Mouse (Mus musculus): ENCODE data around the gene Desi1. TPM values are rescaled to one million over a fixed set of nuclear protein-coding genes. Genes with fewer than 3 reads are reported as not detected.
"Not testable (repeated sequence)": the region's sequence is repeated elsewhere in the genome, so short reads cannot be mapped to it uniquely, and the experiment has no call there.

The Desi1 gene
- polyA plus RNA-seq, 3 experiments from 2014 or later, result 8.8 to 13.8 (median 12.5) TPM

DNA sequence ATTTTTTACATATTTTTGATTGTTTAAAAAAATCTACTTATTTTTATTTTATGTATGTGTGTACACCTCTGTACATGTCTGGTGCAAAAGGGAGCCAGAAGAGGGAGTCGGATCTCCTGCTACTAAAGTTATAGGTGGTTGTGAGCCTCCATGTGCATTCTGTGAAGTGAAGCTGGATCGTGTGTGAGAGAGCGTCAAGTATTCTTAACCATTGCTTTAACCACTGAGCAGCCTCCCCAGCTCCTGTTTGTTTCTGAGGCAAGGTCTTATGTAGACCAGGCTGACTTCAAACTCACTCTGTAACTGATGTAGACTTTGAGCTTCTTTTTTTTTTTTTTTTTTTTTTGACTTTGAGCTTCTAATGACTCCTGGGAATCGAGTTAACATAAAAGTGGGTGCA, 16.2 kb downstream of the Desi1 start:
- no peak for ATAC-seq

DNA sequence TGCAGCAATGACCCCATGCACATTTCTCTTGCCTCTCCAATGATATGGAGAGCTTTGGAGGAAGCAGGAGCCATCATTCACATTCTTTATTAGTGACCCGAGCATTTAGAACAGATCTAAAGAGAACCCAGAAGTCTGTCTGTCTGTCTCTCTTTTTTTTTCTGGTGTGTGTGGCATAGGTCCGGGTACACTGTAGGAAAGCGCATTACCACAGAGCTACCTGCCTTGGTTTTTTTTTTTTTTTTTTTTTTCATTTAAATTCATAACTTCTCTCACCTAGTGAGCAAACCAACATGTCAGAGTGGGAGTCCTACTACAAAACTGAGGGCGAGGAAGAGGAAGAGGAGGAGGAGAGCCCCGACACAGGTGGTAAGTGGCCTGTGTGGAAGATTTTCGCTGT, 16.8 kb downstream of the Desi1 start:
- no peak for ATAC-seq

- ATAC-seq, result peak; percentile 89
These were observed 17.4 kb downstream of the Desi1 start for GRCm38 (mm10) chr15:82016101-82016808.

DNA sequence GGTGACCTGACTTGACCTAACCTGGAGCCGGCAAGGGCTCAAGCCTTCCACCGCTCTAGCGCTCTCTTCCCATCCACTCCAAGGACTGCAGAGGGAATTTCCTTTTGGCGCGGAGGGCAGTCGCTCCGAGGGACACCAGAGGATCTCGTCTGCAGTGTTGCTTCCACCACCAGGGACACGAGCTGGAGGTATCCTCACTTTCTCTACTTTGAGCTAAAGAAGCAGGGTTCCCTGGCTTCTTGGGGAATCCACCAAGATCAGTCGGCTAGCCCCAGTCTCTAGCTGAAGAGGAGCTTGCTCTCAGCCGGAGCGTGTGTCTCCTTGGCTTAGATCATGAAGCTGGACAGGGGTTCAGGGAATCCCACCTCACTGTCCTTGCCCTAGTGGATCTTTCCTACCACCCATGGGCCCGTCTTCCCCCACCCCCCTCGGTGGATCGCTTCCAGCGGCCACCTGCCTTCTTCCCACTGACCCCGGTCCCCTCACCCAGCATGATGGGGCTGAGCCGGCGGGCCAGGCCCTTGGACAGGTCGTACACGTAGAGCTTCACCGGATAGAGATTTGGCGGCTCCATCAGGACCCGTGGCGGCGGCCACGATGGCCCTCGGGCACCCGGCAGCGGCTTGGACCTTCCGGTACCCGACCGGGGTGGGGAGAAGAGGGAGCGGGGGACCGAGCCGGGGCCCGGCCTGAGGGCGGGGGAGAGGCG, 18.1 kb downstream of the Desi1 start:
- peak; percentile 9 for ATAC-seq

DNA sequence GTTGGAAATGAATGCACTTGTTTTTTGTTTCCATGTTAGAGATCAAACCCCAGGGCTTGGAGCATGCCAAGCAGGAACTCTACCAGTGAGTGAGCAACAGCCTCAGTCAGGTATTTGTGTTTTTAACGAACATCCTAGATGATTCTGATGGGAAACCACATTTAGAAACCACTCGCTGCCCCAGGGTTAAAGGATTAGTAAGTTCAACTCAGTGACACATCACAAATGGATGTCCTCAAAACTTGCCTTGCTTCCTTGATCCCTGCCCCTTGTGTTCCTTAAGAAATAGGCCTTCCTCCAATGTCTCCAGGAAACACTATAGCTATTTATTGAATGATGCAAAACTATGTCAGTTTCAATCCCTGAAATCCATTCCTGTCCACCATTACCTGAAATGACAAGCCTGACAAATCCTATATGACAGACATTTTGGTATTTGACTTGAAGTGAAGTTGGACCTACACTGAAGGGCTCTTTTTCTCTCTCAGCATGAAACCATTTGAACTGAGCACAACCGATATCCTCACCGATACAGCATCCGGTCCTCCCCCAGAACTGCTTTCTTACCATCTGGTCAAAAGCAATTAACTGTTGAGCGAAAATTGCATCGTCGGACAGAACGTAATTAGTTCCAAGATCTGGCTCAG, 18.8 kb downstream of the Desi1 start:
- ATAC-seq, result no peak

GRCm38 (mm10) chr15:82011947-82012346, 21.7 kb downstream of the Desi1 start:
- ATAC-seq, result no peak

DNA sequence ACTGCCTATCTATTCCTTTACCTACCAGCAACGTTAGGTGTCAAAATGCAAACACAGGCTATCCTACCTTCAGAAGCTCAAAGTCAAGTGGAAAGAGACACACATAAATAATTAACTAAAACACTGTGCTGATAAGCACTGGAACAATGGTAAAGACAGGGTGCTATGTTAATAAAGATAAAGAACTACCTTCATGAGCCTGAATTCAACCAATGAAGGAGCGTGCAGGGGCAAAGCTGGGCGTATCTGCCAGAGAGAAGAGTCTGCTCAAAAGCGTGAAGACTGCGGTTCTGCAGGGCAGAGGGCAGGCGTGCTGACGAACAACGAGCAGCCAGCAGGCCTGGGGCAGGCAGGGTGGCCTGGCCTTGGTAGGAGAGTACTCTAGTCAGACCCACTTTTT, 29.4 kb downstream of the Desi1 start:
- ATAC-seq, result no peak

GRCm38 (mm10) chr15:81993992-81994391, 39.7 kb downstream of the Desi1 start:
- ATAC-seq, result no peak

- ATAC-seq, result no peak
These were observed 43.1 kb downstream of the Desi1 start for GRCm38 (mm10) chr15:81990549-81990948.

- ATAC-seq, result peak; percentile 61
These were observed 44.1 kb downstream of the Desi1 start for GRCm38 (mm10) chr15:81989371-81990062.

GRCm38 (mm10) chr15:81987646-81988045, 46.0 kb downstream of the Desi1 start, which contains the start of gene Xrcc6:
TSS of gene Xrcc6 (plus strand) at chr15:81987835.
- no peak for ATAC-seq

DNA sequence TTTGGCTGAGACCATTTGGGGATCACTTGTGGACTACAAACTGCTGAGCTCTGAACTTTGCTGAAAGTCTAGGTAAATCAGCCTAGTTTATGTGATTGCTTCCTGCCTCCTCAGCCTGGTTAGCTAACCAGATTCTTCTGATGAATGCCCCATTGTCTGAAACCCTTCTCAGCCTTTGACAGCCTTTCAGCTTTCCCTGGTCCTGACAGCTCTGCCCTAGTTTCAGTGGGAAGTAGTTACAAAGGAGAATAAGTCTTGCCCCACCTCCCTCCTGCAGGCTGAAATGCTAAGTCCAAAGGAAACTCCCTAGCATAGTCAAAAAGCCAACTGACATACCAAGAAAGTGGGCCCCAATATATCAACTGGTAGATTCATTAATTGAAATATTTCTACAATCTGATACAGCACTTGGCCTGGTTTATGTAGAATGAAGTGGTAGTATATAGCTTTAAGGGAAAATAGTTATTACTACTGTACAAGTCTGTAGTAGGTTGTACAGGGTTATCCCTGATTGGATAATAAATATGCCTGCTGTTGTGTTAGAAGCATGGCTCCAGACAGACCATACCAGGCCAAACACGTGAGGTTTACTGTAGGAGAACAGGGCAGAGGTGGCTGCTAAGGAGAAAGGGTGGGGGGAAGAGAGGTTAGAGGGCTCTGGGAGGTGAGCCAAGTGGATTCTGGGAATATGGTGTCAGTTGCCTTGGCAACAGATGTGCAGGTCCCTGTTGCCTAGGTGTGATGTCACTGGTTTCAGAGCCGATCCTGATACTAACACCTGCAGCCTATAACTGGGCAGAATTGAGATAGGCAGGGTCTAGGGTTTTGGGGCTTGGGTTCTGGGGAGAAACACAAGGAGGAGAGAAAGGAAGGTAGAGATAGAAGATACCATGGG, 48.1 kb downstream of the Desi1 start:
- ATAC-seq, result no peak

DNA sequence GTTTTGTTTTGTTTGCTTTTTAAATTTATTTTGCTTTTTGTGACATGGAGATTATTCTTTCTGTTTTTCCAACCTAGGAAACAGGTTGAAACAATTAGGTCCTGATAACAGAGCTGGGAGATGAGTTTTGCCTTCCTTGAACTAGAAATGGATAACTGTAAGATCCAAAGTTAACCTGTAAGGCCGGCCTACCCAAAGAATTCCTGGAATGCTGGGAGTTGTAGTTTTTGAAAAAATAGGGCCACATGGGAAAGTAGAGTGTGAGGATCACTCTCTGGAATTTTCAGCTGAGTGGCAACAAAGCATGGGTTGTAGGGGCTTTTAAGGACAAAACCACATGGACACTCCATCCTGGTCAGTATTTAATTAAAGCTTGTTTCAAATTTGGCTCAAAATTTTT, 51.5 kb downstream of the Desi1 start:
- no peak for ATAC-seq

DNA sequence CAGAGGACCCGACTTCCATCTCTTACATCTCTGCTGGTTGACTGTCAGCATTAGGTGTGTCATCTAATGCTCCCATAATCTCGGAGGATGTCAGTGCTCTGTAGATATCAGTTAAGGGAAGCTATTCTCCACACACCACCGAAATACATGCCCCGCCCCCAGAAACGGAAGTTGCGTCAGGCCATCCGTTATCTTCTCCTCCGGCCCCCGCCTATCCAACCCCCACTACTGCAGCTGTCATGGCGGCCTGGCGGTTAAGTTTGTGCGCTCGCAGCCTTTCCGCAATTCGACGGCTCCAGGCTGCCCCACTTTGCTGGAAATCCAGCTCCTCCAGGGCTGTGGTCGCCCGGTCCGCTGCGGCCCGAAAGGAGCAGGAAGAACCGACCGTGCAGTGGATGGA, 53.3 kb downstream of the Desi1 start, which contains the start of gene 1700029P11Rik:
Gene 1700029P11Rik (plus strand): TSS at position 220 of the 400 bp plus-strand sequence.
- no peak for ATAC-seq

- ATAC-seq, result not testable (repeated sequence)
These were observed 58.5 kb downstream of the Desi1 start for GRCm38 (mm10) chr15:81975156-81975555.

DNA sequence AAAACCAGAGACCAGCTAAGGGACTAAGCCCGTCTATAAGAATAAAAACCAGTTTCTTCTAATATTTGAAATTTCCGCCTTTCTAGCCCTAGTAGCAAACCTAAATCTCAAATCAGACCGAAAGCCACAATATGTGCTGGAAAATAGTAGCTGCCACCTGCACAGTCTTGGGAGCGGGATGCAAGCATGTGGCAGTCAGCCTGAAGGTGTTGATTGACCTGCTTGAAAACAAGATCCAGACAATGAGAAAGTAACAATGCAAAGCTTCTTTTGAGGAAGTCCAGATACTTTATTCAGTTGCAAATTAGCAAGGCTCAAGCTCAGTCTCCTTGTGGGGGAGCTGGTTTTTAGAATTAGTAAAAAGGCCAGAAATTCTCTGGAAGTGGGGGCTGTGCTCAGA, 63.2 kb downstream of the Desi1 start:
- ATAC-seq, result not testable (repeated sequence)

DNA sequence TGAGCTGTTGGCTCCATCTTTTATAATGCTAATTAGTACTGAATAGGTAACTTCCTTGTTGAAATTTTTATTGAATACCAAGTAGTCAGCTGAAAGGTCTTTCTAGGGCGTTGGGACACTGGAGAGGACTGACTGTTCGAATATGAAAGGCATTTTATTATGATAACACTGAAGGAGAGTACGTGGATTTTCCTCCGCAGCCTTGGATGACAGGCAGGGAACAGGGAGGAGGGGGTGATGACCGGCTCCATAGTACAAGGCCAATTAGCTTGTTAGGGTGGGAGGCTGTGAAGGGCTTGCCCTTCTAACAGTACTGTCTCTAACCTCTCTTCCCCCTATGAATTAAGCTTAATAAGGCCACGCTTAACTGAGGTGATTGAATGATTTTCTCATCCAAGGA, 64.0 kb downstream of the Desi1 start:
- ATAC-seq, result not testable (repeated sequence)

- no peak for ATAC-seq
These were observed 64.5 kb downstream of the Desi1 start for GRCm38 (mm10) chr15:81969173-81969572.

DNA sequence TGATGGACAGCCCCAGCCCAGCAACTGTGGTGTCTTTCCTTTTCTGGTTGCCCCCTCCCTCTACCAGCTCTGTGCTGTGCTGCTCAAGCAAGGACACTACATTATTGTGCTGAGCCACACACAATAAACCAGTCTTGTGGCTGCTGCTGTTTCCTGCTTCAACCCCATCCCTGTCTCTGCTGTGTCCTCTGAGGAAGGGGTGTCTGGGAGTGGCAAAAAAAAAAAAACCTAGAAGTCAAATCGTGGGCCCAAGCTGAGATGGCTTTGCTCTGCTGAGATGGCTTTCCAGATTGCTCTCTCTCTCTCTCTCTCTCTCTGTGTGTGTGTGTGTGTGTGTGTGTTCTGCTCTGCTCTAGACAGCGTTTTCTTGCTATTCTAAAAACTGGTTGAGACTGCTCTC, 65.2 kb downstream of the Desi1 start:
- no peak for ATAC-seq

DNA sequence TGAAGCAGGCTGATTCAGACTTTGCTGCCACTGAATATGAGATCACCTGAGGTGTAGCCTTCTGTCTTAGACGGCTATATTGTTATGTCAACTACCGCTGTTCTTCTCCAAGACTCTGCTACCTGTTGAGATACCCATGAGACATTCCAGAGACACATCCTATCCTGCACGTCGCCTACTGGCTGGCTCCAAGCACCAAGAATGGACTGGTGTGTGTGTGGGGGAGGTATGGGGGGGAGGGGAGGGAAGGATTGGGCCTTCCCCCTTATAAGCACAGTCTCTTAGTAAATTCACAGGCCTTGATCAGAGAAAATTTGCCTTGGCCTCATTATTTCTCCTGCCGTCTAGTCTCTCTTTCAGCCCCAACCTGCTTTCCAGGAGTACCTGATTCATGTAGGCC, 65.8 kb downstream of the Desi1 start:
- ATAC-seq, result no peak

GRCm38 (mm10) chr15:81966062-81966829, 67.4 kb downstream of the Desi1 start:
- no peak for ATAC-seq
